Mouse (Mus musculus) embryonic facial prominence, embryonic 11.5 days (tissue): ENCODE measurements around the gene Asb5. TPM values are rescaled to one million over a fixed set of nuclear protein-coding genes. Genes with fewer than 3 reads are reported as not detected.
"Not testable (repeated sequence)": the region's sequence is repeated elsewhere in the genome, so short reads cannot be mapped to it uniquely, and the experiment has no call there.

Experiments used
- ATAC-seq: fragments of 200-750 bp; cut with Nextera tagmentation; replicated peaks from 2 replicates; pipeline ENCODE4 v1.8.0; 2017; ENCODE audit warnings: low read depth; ENCODE audit not compliant: insufficient number of reproducible peaks, low FRiP score, low TSS enrichment
- DNase-seq: peaks from one replicate; pipeline ENCODE4 v3.0.0-alpha.2; 2015; ENCODE audit warnings: low spot score
- H3K27ac ChIP-seq: fragments of 300-500 bp; sonication (generic); replicated peaks from 2 replicates; pipeline ENCODE4 v1.5.1; 2014; ENCODE audit warnings: mild to moderate bottlenecking, low read depth, low read length, control low read depth
- H3K27me3 ChIP-seq: fragments of 300-500 bp; sonication (generic); 2 replicates; pipeline ENCODE4 v1.6.1; 2014; ENCODE audit warnings: mild to moderate bottlenecking, low read length, moderate library complexity, mixed read lengths; ENCODE audit not compliant: control insufficient read depth, insufficient read depth
- H3K36me3 ChIP-seq: fragments of 300-500 bp; sonication (generic); replicated peaks from 2 replicates; pipeline ENCODE4 v1.6.1; 2014; ENCODE audit warnings: low read depth, mild to moderate bottlenecking, low read length, moderate library complexity, mixed read lengths; ENCODE audit not compliant: control insufficient read depth, insufficient read depth
- H3K4me1 ChIP-seq: fragments of 300-500 bp; sonication (generic); 2 replicates; pipeline ENCODE4 v1.6.1; 2014; ENCODE audit warnings: low read length, mixed read lengths; ENCODE audit not compliant: control insufficient read depth, insufficient read depth
- H3K4me2 ChIP-seq: fragments of 300-500 bp; sonication (generic); 2 replicates; pipeline ENCODE4 v1.6.1; 2014; ENCODE audit warnings: low read depth, mild to moderate bottlenecking, control low read depth, low read length, moderate library complexity
- H3K4me3 ChIP-seq: fragments of 300-500 bp; sonication (generic); 2 replicates; pipeline ENCODE4 v1.5.1; 2014; ENCODE audit warnings: low read depth, low read length, control low read depth
- H3K9ac ChIP-seq: fragments of 300-500 bp; sonication (generic); replicated peaks from 2 replicates; pipeline ENCODE4 v1.6.1; 2014; ENCODE audit warnings: mild to moderate bottlenecking, control low read depth, low read length
- H3K9me3 ChIP-seq: fragments of 300-500 bp; sonication (generic); replicated peaks from 2 replicates; pipeline ENCODE4 v1.6.1; 2016; ENCODE audit warnings: mild to moderate bottlenecking, low read length, inconsistent platforms, mixed read lengths; ENCODE audit not compliant: control insufficient read depth
- WGBS: fragments of 180-500 bp; shearing (Covaris S2); extraction: QIAGEN DNeasy Blood & Tissue Kit; methylation state at CpG from one replicate; pipeline ENCODE4 v1.1.7; 2014; 5-methylcytosine and 5-hydroxymethylcytosine counted together
- polyA plus RNA-seq: library from polyadenylated mRNA; unstranded; fragments of >200 nt; fragmentation: Nextera tagmentation; extraction: Ambion mirVana; gene quantifications from 2 replicates; pipeline ENCODE4 v1.2.1, GENCODE M21; 2014

Asb5 gene
- polyA plus RNA-seq, 1 experiment from 2014 or later, result 6.0 TPM

- H3K9me3 ChIP-seq, result no peaks in the 10 kb centered on the region
- H3K4me3 ChIP-seq, result no peak overlapping the region
- WGBS, result 84% methylated on average over 7 of the region's 7 CpGs
- H3K36me3 ChIP-seq, result no peaks in the 10 kb centered on the region
- no peaks in the 10 kb centered on the region for H3K27me3 ChIP-seq
- H3K4me1 ChIP-seq, result no peaks in the 10 kb centered on the region
- DNase-seq (no peak), ATAC-seq (no peak)
- no peak overlapping the region for H3K9ac ChIP-seq
- no peak overlapping the region for H3K4me2 ChIP-seq
- no peak overlapping the region for H3K27ac ChIP-seq
These were observed 26.3 kb upstream of the Asb5 start for GRCm38 (mm10) chr8:54503104-54503503.

DNA sequence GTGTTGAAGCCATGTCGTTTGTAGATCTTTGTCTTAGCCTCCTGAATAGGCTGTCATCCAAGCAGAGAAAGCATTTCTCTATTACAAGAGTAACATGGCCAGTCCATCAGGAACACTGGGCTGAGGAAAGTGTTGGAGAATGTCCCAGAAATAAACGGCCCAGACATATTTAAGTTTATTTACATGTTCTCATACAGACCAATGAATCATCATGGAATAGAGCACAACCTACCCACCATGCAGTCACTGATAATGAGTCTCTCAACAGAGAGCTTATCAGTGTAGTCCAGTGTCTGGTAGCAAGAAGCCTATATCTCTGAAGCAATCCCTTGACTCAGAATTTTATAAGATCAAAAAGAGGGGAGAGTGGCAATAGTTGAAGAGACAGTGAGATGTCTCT lies 24.3 kb upstream of the Asb5 start:
- no peak for DNase-seq
- no peak overlapping the region for H3K27ac ChIP-seq
- H3K4me2 ChIP-seq, result no peak overlapping the region
- no peak overlapping the region for H3K9ac ChIP-seq
- no peaks in the 10 kb centered on the region for H3K4me1 ChIP-seq
- H3K36me3 ChIP-seq, result no peaks in the 10 kb centered on the region
- no peaks in the 10 kb centered on the region for H3K9me3 ChIP-seq
- no peak for ATAC-seq
- 90% methylated on average over 2 of the region's 2 CpGs for WGBS
- no peak overlapping the region for H3K4me3 ChIP-seq
- no peaks in the 10 kb centered on the region for H3K27me3 ChIP-seq

- Histone ChIP-seq H3K4me1 (no peaks in the 10 kb centered on the region), H3K9ac (no peak overlapping the region), H3K36me3 (no peaks in the 10 kb centered on the region), H3K27ac (no peak overlapping the region), H3K4me2 (no peak overlapping the region), H3K9me3 (no peaks in the 10 kb centered on the region), H3K27me3 (no peaks in the 10 kb centered on the region), H3K4me3 (no peak overlapping the region)
- ATAC-seq, result 0 out of 2 replicates have a peak, but pooled peaks have one; percentile 36
- DNase-seq, result peak; percentile 90
- WGBS, result 29% methylated on average over 6 of the region's 6 CpGs
These were observed 21.8 kb upstream of the Asb5 start for GRCm38 (mm10) chr8:54507428-54508095.

DNA sequence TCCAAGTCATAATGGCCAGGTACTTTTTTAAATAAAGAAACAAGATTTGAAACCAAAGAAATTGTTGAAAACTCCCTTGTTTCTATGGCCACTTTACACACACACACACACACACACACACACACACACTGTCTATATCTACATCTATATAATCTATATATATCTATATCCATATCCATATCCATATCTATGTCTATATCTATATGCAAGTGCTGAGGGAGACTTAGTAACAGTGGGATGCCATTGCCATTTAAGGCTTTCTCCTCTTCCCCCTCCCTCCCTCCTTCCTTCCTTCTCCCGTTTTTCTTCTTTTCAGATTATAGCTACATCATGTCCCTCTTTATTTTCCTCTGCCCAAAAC lies 21.3 kb upstream of the Asb5 start:
- 28% methylated on average over 1 of the region's 1 CpGs for WGBS
- H3K4me3 ChIP-seq, result no peak overlapping the region
- H3K9me3 ChIP-seq, result no peaks in the 10 kb centered on the region
- no peaks in the 10 kb centered on the region for H3K27me3 ChIP-seq
- no peak for ATAC-seq
- no peak overlapping the region for H3K27ac ChIP-seq
- no peaks in the 10 kb centered on the region for H3K36me3 ChIP-seq
- H3K9ac ChIP-seq, result no peak overlapping the region
- no peaks in the 10 kb centered on the region for H3K4me1 ChIP-seq
- H3K4me2 ChIP-seq, result no peak overlapping the region
- no peak for DNase-seq

DNA sequence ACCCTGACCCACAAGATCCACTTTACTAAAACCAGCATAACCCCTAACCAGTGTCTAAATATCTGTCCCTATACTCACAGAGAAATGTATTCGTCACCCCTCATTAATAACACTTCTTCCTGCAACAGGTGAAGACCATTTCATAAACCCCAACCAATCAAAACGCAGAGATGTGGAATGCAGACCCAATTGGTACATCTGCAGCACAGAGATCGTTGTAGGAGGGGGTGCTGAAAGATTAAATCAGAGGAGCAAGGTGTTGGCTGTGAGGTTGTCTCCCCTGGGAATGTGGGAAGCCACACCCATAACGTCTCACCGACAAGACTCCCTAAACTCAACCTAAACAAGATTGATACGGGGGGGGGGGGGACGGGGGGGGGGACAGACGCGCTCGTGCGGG lies 20.6 kb upstream of the Asb5 start:
- H3K27ac ChIP-seq, result no peak overlapping the region
- DNase-seq, result no peak

GRCm38 (mm10) chr8:54509221-54509721 lies 20.1 kb upstream of the Asb5 start:
- no peak overlapping the region for H3K27ac ChIP-seq
- no peak overlapping the region; the same call in 1 of the 2 replicates for H3K9ac ChIP-seq
- H3K36me3 ChIP-seq, result no peaks in the 10 kb centered on the region
- peak overlapping the region; percentile 12; the same call in 1 of the 2 replicates for H3K4me3 ChIP-seq
- no peaks in the 10 kb centered on the region for H3K27me3 ChIP-seq
- ATAC-seq (peak; percentile 68), DNase-seq (peak; percentile 46)
- 4% methylated on average over 10 of the region's 10 CpGs for WGBS
- peak overlapping the region; percentile 10 for H3K4me2 ChIP-seq
- no peaks in the 10 kb centered on the region for H3K4me1 ChIP-seq
- H3K9me3 ChIP-seq, result no peaks in the 10 kb centered on the region

More for the DNA sequence above, 20.6 kb upstream of the Asb5 start:
- Histone ChIP-seq H3K4me2 (peak overlapping the region; percentile 10), H3K4me3 (peak overlapping the region; percentile 12; the same call in 1 of the 2 replicates), H3K9ac (no peak overlapping the region), H3K36me3 (no peaks in the 10 kb centered on the region), H3K27me3 (no peaks in the 10 kb centered on the region), H3K9me3 (no peaks in the 10 kb centered on the region), H3K4me1 (no peaks in the 10 kb centered on the region)
- WGBS, result 7% methylated on average over 9 of the region's 11 CpGs
- 0 out of 2 replicates have a peak, but pooled peaks have one; percentile 27 for ATAC-seq

DNA sequence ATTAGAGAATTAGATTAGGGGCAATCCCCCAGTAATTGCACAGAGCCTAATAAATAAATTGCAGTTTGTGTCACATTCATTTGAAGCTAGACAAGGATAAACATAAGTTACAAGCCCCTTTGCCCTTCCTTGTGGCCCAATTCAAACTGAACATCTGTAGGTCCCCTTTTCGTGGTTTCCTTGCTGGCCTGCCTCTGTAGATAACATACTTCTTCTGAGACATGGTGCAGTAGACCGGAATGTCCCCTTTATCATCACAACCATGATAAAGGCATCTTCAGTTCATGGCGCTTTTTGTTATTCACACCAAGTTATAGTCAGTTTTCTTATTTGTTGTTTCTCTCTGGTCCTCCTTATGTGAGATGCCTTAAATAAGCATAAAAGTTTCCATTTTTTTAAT lies 17.6 kb upstream of the Asb5 start:
- H3K27ac ChIP-seq, result no peak overlapping the region
- H3K9me3 ChIP-seq, result no peaks in the 10 kb centered on the region
- H3K9ac ChIP-seq, result no peak overlapping the region
- no peak overlapping the region for H3K4me3 ChIP-seq
- DNase-seq (no peak), ATAC-seq (no peak)
- WGBS, result 89% methylated on average over 3 of the region's 3 CpGs
- no peaks in the 10 kb centered on the region for H3K27me3 ChIP-seq
- no peak overlapping the region for H3K4me2 ChIP-seq
- H3K4me1 ChIP-seq, result no peaks in the 10 kb centered on the region
- H3K36me3 ChIP-seq, result no peaks in the 10 kb centered on the region

GRCm38 (mm10) chr8:54512200-54512599 lies 17.2 kb upstream of the Asb5 start:
- not testable (repeated sequence) for H3K9me3 ChIP-seq, H3K4me3 ChIP-seq, DNase-seq, ATAC-seq, H3K9ac ChIP-seq, H3K36me3 ChIP-seq, H3K27ac ChIP-seq, H3K27me3 ChIP-seq, H3K4me1 ChIP-seq, H3K4me2 ChIP-seq
- 89% methylated on average over 5 of the region's 5 CpGs for WGBS
